Mouse (Mus musculus): ENCODE results near the gene Tkt.

GRCm38 (mm10) chr14:30551509-30551908 lies 3.4 kb downstream of the Tkt start:
- TF ChIP-seq CTCF (IDR thresholded peaks at IDR 0.05; ENCODE audit: low read depth, low read length) (no peak), GATA2 (IDR thresholded peaks at IDR 0.05; ENCODE audit: borderline replicate concordance, low read depth, low read length) (no peak), POLR2AphosphoS5 (IDR thresholded peaks at IDR 0.05; ENCODE audit: insufficient replicate concordance, low read depth, low read length) (no peak), TAL1 (conservative IDR thresholded peaks at IDR 0.05; ENCODE audit: low read depth, low read length) (no peak)

Measured in G1E (cell line).